Mouse (Mus musculus): Measurements from ENCODE around the gene Pik3ip1. TPM values are rescaled to one million over a fixed set of nuclear protein-coding genes. Genes with fewer than 3 reads are reported as not detected.

Gene Pik3ip1
- polyA plus RNA-seq, 1 experiment from 2014 or later, result 18.7 TPM

DNA sequence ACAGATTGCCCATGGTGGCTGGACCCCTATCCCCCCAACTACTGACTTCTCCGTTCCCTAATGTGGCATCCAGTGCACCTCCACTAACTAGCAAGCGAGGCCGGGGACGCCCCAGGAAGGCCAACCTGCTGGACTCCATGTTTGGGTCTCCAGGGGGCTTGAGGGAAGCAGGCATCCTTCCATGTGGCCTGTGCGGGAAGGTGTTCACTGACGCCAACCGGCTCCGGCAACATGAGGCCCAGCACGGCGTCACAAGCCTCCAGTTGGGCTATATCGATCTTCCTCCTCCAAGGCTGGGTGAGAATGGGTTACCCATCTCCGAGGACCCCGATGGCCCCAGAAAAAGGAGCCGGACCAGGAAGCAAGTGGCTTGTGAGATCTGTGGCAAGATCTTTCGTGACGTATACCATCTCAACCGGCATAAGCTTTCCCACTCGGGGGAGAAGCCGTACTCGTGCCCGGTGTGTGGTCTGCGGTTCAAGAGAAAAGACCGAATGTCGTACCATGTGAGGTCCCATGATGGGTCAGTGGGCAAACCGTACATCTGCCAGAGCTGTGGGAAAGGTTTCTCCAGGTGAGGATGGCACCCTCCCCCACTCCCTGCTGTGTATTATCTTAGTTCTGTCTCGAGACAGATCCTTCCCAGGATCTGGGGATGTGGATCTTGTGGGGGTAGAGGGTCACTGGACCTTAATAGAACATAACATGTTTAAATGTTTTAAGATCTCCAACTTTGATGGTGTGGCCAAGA, 38.7 kb upstream of the Pik3ip1 start:
- no peaks in the 10 kb centered on the region for H3K9me3 ChIP-seq (replicated peaks)
- WGBS, result 0% methylated on average over 26 of the region's 26 CpGs
- peaks cover 66% of the 10 kb centered on the region for H3K4me1 ChIP-seq
- H3K4me2 ChIP-seq, result peak overlapping the region; percentile 100
- H3K4me3 ChIP-seq, result peak overlapping the region; percentile 86
- peak overlapping the region; percentile 95 for H3K9ac ChIP-seq
- peaks cover 36% of the 10 kb centered on the region for H3K36me3 ChIP-seq (ENCODE audit: poor library complexity, severe bottlenecking)
- H3K27me3 ChIP-seq, result no peaks in the 10 kb centered on the region
- peak overlapping the region; percentile 100 for H3K27ac ChIP-seq
- no peak for ATAC-seq

- peak; percentile 9 for ATAC-seq
- WGBS, result 0% methylated on average over 7 of the region's 8 CpGs
- peak overlapping the region; percentile 100 for H3K4me2 ChIP-seq
- H3K27me3 ChIP-seq, result no peaks in the 10 kb centered on the region
- peak overlapping the region; percentile 100 for H3K27ac ChIP-seq
- peak overlapping the region; percentile 95 for H3K9ac ChIP-seq
- peaks cover 41% of the 10 kb centered on the region for H3K36me3 ChIP-seq (ENCODE audit: poor library complexity, severe bottlenecking)
- H3K9me3 ChIP-seq (replicated peaks), result no peaks in the 10 kb centered on the region
- peak overlapping the region; percentile 86 for H3K4me3 ChIP-seq
- H3K4me1 ChIP-seq, result peaks cover 68% of the 10 kb centered on the region
Measured at GRCm38 (mm10) chr11:3292062-3292421, 38.2 kb upstream of the Pik3ip1 start.

DNA sequence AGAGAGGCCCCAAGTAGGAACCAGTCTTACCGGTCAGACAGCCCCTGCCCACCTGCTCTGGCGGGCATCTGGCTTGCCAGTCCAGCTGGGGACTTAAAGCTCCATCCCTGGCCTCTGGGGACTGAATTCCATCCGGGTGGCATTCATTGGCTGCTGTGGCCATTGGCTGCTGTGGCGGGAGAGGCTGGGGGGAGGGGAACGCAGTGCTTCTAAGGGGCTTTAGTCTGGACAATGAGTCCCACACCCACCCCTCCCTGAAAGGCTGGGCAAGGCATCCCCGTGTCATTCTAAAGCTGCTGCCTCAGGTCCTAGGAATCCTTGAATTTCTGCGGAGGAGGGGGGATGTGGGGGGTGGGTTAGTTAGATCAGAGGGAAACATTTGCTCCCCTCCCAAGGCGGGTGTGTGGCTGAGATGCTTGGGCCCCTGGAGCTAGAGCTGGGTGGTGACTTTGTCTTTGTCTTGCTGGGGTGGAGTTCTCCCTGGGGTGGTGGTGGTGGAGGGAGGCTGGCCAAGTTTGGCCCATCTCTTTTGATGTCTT, 37.4 kb upstream of the Pik3ip1 start:
- Histone ChIP-seq H3K9me3 (replicated peaks) (no peaks in the 10 kb centered on the region), H3K27ac (peak overlapping the region; percentile 100), H3K4me2 (peak overlapping the region; percentile 100), H3K27me3 (no peaks in the 10 kb centered on the region), H3K4me1 (peaks cover 67% of the 10 kb centered on the region), H3K4me3 (peak overlapping the region; percentile 86), H3K9ac (peak overlapping the region; percentile 95), H3K36me3 (ENCODE audit: poor library complexity, severe bottlenecking) (peaks cover 49% of the 10 kb centered on the region)
- peak; percentile 7; the same call in 1 of the 2 replicates for ATAC-seq
- 0% methylated on average over 8 of the region's 8 CpGs for WGBS

GRCm38 (mm10) chr11:3293361-3293760, 36.8 kb upstream of the Pik3ip1 start:
- ATAC-seq, result no peak
- Histone ChIP-seq H3K27me3 (no peaks in the 10 kb centered on the region), H3K4me3 (peak overlapping the region; percentile 86), H3K4me1 (peaks cover 61% of the 10 kb centered on the region), H3K4me2 (peak overlapping the region; percentile 100), H3K9ac (peak overlapping the region; percentile 95), H3K36me3 (ENCODE audit: poor library complexity, severe bottlenecking) (peaks cover 54% of the 10 kb centered on the region), H3K27ac (peak overlapping the region; percentile 100), H3K9me3 (replicated peaks) (no peaks in the 10 kb centered on the region)
- 5% methylated on average over 4 of the region's 4 CpGs for WGBS

- H3K4me2 ChIP-seq, result peak overlapping the region; percentile 100
- H3K27me3 ChIP-seq, result no peaks in the 10 kb centered on the region
- H3K36me3 ChIP-seq (ENCODE audit: poor library complexity, severe bottlenecking), result peaks cover 67% of the 10 kb centered on the region
- H3K4me3 ChIP-seq, result peak overlapping the region; percentile 86
- no peak for ATAC-seq
- 82% methylated on average over 2 of the region's 2 CpGs for WGBS
- H3K9me3 ChIP-seq (replicated peaks), result no peaks in the 10 kb centered on the region
- H3K4me1 ChIP-seq, result peaks cover 57% of the 10 kb centered on the region
- no peak overlapping the region for H3K27ac ChIP-seq
- peak overlapping the region; percentile 95 for H3K9ac ChIP-seq
Measured at GRCm38 (mm10) chr11:3294641-3295040, 35.6 kb upstream of the Pik3ip1 start.

- H3K27me3 ChIP-seq, result no peaks in the 10 kb centered on the region
- peak overlapping the region; percentile 43 for H3K9ac ChIP-seq
- H3K4me3 ChIP-seq, result peak overlapping the region; percentile 14; the same call in 1 of the 2 replicates
- 59% methylated on average over 5 of the region's 5 CpGs for WGBS
- no peak overlapping the region for H3K27ac ChIP-seq
- H3K9me3 ChIP-seq (replicated peaks), result no peaks in the 10 kb centered on the region
- ATAC-seq, result no peak
- peak overlapping the region; percentile 100 for H3K4me2 ChIP-seq
- peaks cover 81% of the 10 kb centered on the region for H3K36me3 ChIP-seq (ENCODE audit: poor library complexity, severe bottlenecking)
- H3K4me1 ChIP-seq, result peaks cover 55% of the 10 kb centered on the region
Measured at GRCm38 (mm10) chr11:3296056-3296455, 34.1 kb upstream of the Pik3ip1 start.

- Histone ChIP-seq H3K27me3 (no peaks in the 10 kb centered on the region), H3K4me3 (no peak overlapping the region), H3K27ac (no peak overlapping the region), H3K4me2 (no peak overlapping the region), H3K4me1 (peaks cover 44% of the 10 kb centered on the region), H3K9ac (no peak overlapping the region), H3K36me3 (ENCODE audit: poor library complexity, severe bottlenecking) (peaks cover 100% of the 10 kb centered on the region), H3K9me3 (replicated peaks) (no peaks in the 10 kb centered on the region)
- no peak for ATAC-seq
- WGBS, result 88% methylated on average over 10 of the region's 10 CpGs
Measured at GRCm38 (mm10) chr11:3297871-3298812, 32.1 kb upstream of the Pik3ip1 start.

DNA sequence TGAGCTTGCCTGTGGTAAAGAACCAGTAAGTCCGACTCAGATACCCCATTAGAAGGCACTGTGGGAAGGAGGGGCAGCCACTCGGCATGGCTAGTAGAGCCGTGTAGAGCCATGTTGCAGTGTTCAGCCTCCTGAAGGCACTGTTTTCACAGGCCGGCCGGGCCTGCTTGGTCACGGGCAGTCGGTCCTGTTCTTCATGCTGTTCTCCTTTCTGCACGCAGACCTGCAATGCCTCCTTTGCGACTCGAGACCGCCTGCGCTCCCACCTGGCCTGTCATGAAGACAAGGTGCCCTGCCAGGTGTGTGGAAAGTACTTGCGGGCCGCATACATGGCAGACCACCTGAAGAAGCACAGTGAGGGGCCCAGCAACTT, 31.4 kb upstream of the Pik3ip1 start:
- H3K27ac ChIP-seq, result no peak overlapping the region
- H3K27me3 ChIP-seq, result no peaks in the 10 kb centered on the region
- peaks cover 100% of the 10 kb centered on the region for H3K36me3 ChIP-seq (ENCODE audit: poor library complexity, severe bottlenecking)
- H3K9me3 ChIP-seq (replicated peaks), result no peaks in the 10 kb centered on the region
- no peak overlapping the region for H3K4me3 ChIP-seq
- peaks cover 38% of the 10 kb centered on the region for H3K4me1 ChIP-seq
- WGBS, result 93% methylated on average over 14 of the region's 14 CpGs
- no peak overlapping the region for H3K4me2 ChIP-seq
- no peak for ATAC-seq
- H3K9ac ChIP-seq, result no peak overlapping the region

DNA sequence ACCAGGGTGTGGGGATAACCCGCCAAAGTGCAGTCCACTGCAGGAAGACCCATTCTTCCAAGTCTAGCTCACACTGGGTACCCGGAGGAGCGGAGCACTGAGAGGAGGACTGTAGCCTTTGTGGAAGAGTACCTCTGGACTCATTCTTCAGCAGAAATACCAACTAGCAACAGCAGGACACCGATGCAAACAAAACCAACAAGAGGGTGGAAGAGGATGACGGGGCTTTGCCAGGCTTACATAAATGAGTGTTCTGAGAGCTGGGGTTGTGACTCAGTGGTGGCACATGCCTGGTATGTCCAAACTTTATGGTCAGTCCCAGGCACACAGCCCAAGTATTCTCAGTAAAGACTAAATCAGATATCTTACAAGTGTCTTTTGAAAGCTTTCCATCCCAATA, 29.1 kb upstream of the Pik3ip1 start:
- no peak overlapping the region for H3K27ac ChIP-seq
- peaks cover 15% of the 10 kb centered on the region for H3K4me1 ChIP-seq
- peaks cover 99% of the 10 kb centered on the region for H3K36me3 ChIP-seq (ENCODE audit: poor library complexity, severe bottlenecking)
- H3K9me3 ChIP-seq (replicated peaks), result no peaks in the 10 kb centered on the region
- H3K27me3 ChIP-seq, result no peaks in the 10 kb centered on the region
- no peak overlapping the region for H3K4me2 ChIP-seq
- no peak overlapping the region for H3K4me3 ChIP-seq
- no peak for ATAC-seq
- H3K9ac ChIP-seq, result no peak overlapping the region
- WGBS, result 95% methylated on average over 5 of the region's 5 CpGs

DNA sequence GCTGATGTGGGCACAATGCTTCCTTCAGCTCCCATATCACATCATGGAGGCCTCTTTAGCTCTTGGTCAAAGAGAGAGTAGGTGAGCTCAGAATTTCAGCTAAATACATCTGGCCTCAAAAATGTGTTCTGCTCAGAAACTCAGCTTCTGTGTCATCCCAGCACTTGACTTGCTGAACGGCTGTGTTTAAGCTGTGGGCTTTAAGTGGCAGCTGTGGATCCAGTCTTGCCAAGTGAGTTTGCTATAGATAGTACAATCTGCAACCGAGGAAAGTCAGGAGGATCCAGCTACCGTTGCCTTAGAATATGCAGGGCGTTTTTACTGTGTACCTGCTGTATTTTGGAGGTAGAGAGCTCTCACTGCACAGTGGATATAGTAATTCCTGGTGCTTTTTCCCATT, 27.8 kb upstream of the Pik3ip1 start:
- no peaks in the 10 kb centered on the region for H3K9me3 ChIP-seq (replicated peaks)
- ATAC-seq, result no peak
- H3K4me3 ChIP-seq, result no peak overlapping the region
- no peak overlapping the region for H3K9ac ChIP-seq
- H3K4me2 ChIP-seq, result no peak overlapping the region
- H3K27me3 ChIP-seq, result no peaks in the 10 kb centered on the region
- peaks cover 99% of the 10 kb centered on the region for H3K36me3 ChIP-seq (ENCODE audit: poor library complexity, severe bottlenecking)
- no peak overlapping the region for H3K27ac ChIP-seq
- 0 out of 2 replicates have a peak, but pooled peaks cover 2% of the 10 kb centered on the region for H3K4me1 ChIP-seq
- WGBS, result 95% methylated on average over 4 of the region's 4 CpGs

DNA sequence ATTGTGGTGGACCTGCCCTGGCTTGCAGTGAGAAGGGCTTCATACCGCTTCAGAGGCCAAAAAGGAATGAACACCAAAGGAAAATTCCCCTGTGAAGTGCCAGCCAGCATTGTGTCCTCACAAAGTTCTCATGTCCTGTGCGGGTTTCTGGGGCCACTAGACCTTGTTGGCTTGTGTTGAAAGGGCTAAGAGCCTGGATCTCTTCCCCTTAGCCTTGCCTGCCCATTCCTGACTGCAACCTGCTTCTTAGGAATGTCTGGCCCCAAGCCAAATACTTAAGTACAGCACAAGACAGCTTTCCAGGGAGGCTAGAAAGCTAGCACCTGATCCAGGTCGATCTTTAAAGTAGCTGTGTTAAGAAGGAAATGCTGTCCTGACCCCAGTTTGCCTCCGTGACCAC, 27.4 kb upstream of the Pik3ip1 start:
- H3K9me3 ChIP-seq (replicated peaks), result no peaks in the 10 kb centered on the region
- WGBS, result 86% methylated on average over 4 of the region's 4 CpGs

GRCm38 (mm10) chr11:3305821-3306220, 24.4 kb upstream of the Pik3ip1 start:
- H3K9me3 ChIP-seq (replicated peaks), result no peaks in the 10 kb centered on the region
- WGBS, result 89% methylated on average over 4 of the region's 4 CpGs
- peaks cover 99% of the 10 kb centered on the region for H3K36me3 ChIP-seq (ENCODE audit: poor library complexity, severe bottlenecking)
- no peaks in the 10 kb centered on the region for H3K27me3 ChIP-seq
- no peak overlapping the region for H3K4me2 ChIP-seq
- ATAC-seq, result no peak
- no peak overlapping the region for H3K27ac ChIP-seq
- no peak overlapping the region for H3K9ac ChIP-seq
- no peaks in the 10 kb centered on the region for H3K4me1 ChIP-seq
- no peak overlapping the region for H3K4me3 ChIP-seq

More for the DNA sequence above, 27.4 kb upstream of the Pik3ip1 start:
- no peak for ATAC-seq
- H3K4me1 ChIP-seq, result no peaks in the 10 kb centered on the region
- H3K4me2 ChIP-seq, result no peak overlapping the region
- H3K27ac ChIP-seq, result no peak overlapping the region
- no peak overlapping the region for H3K4me3 ChIP-seq
- peaks cover 99% of the 10 kb centered on the region for H3K36me3 ChIP-seq (ENCODE audit: poor library complexity, severe bottlenecking)
- no peaks in the 10 kb centered on the region for H3K27me3 ChIP-seq
- no peak overlapping the region for H3K9ac ChIP-seq

All from forebrain, embryonic 13.5 days (tissue).